Mouse (Mus musculus) bone marrow macrophage, adult 2 months (primary cell): ENCODE results near the gene Ppfibp1.

Experiments
- CTCF ChIP-seq: IDR thresholded peaks from 2 replicates; pipeline ENCODE4 v1.5.1; 2012; ENCODE audit warnings: low read depth, mild to moderate bottlenecking, low read length, moderate library complexity
- POLR2A ChIP-seq: IDR thresholded peaks from 2 replicates; pipeline ENCODE4 v1.6.1; 2012; ENCODE audit warnings: mild to moderate bottlenecking, low read depth, low read length, borderline replicate concordance

- TF ChIP-seq CTCF (no peak), POLR2A (no peak)
Observed at GRCm38 (mm10) chr6:146978691-146979114, 90.4 kb downstream of the Ppfibp1 start.
